Mouse (Mus musculus) c-Kit-positive CD71-positive TER-119-positive erythroid progenitor cells, embryonic 14.5 days (primary cell): ENCODE measurements around the gene Ppp1r13l.

Experiments
- DNase-seq: peaks from one replicate; pipeline ENCODE4 v3.0.0-alpha.2; 2013; ENCODE audit warnings: low spot score

Gene Ppp1r13l

DNA sequence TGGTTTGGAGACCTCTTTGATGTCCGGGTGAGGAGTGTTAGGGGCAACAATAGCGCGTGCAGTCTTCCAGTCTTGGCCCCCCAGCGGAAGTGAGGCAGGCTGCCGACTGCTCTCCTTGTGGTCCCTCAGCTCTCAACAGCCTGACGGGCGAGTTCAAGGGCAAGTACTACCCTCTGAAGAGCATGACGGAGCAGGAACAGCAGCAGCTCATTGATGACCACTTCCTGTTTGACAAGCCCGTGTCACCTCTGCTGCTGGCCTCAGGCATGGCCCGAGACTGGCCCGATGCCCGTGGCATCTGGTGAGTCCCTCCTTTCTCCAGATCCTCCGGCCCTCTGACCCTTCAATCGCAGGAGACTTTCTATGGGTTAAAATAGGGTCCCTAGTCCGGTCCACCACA, 57.0 kb downstream of the Ppp1r13l start:
- DNase-seq = no peak

DNA sequence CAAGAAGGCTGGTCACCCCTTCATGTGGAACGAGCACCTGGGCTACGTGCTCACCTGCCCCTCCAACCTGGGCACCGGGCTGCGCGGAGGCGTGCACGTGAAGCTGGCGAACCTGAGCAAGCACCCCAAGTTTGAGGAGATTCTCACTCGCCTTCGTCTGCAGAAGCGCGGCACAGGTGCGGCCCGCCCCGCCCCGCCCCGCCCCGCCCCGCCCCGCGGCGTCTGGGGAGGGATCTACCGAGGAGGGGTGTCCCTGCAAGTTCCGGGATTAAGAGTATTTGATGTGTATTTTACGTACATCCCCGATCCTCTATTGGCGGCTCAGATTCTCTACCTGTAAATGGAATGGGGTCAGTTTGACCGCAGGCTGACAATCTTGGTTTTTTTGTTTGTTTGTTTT, 60.6 kb downstream of the Ppp1r13l start:
- no peak for DNase-seq

DNA sequence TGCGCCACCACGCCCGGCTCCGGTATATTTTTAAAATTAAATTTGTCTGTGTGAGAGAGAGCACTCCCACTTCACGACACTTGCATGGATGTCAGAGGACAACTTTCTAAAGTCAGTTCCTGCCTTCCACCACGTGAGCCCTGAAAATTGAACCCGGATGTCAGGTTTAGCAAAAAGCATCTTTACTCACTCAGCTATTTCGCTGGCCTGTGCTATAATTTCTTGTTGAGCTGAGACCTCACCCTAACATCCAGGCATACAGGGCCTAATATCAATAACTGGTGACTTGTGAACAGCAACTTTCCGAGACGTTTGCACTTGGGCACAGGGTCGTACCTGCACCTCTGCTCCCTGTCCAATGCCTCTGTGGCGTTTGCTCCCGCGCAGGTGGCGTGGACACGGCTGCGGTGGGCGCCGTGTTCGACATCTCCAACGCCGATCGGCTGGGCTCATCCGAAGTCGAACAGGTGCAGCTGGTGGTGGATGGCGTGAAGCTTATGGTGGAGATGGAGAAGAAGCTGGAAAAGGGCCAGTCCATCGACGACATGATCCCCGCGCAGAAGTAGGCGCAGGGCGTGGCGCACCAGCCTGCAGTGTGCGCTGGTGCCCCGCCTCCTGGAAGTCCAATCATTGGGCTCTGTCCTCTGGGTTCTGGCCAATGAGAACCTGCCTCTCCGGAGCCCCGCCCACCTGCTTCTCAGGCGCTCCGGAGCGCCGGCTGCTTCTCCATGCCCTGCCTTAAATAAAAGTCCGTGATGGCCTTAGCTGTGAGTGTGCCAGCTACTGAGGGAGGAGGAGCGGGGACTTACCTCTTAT, 61.5 kb downstream of the Ppp1r13l start:
- DNase-seq = peak; percentile 82

DNA sequence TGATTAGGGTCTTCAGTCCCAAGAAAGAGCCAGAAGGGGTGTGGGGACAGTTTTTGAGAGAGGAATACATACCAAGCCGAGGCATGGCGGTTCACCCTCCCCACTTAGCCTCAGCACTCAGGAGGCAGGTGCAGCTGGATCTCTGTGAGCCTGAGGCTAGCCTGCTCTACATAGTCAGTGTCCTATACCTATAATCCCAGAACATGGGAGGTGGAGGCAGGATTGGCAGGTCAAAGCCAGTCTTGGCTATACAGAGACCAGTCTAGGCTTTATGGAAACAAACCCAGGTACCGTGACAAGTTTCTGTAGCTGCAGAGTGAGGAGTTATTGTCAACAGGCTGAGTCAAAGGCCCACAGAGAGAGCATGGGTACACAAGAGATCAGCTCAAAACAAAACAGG, 63.5 kb downstream of the Ppp1r13l start:
- DNase-seq = no peak

DNA sequence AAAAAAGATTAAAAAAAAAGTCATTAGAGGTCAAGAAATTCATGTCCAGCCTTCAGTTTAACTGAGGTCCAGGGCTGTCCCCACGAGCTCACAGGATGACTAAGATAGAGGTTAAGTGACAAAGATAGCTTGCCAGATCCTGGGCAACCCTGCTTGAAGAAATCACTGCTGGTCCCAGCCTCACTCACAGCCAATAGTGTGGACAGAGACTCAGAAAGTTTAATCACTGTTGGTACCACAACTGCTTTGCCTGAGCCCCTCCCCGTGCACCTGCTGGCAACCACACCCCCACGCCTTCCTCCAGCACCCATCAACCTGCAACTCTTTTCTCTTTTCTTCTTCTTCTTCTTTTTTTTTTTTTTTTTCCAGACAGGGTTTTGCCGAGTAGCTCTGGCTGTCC, 64.5 kb downstream of the Ppp1r13l start:
- no peak for DNase-seq

DNA sequence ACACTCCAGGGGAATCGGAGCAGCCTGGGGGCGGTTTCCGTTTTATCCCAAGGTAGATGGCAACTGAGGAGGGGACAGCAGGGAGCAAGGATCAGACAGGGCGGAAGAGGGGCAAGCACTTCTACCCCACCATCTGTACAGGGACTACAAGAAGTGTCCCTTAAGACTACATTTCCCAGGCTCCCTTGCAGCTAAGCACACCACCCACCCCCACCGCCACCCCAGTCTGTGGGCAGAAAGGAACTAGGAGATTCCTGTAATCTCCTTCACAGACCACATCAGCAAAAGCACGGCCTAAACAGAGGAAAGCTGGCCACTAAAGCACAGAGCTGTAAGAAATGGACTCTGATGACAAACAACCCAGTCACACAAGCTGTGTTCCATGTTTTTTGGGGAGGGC, 66.8 kb downstream of the Ppp1r13l start:
- DNase-seq = no peak

DNA sequence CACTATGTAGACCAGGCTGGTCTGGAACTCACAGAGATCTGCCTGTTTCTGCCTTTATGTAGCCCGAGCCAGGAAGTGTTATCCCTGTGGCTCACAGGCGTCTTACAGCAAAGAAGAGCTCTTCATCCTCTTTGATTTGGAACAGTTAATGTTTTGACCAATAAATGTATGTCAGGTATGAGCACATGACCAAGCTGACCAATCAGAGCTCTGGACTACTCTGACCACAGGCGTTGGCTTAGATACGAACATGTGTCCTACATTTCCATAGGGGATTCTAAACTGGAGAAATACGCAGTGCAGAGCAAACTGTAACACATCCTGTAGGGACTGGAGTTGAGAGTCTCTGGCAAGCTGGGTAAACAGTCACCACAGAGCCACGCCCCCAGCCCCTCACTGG, 67.3 kb downstream of the Ppp1r13l start:
- no peak for DNase-seq
